Mouse (Mus musculus): ENCODE measurements around the gene Gm13697.
"Not testable (repeated sequence)": the region's sequence is repeated elsewhere in the genome, so short reads cannot be mapped to it uniquely, and the experiment has no call there.

- TF ChIP-seq CTCF (conservative IDR thresholded peaks at IDR 0.05; ENCODE audit: low read length); NANOG (IDR thresholded peaks at IDR 0.05; ENCODE audit: borderline replicate concordance, low read length); POU5F1 (IDR thresholded peaks at IDR 0.05; ENCODE audit: borderline replicate concordance, low read length): not testable (repeated sequence)
These were observed 29.1 kb upstream of the Gm13697 start, which contains the start of gene Gm13698 for GRCm38 (mm10) chr2:83955393-83955792.
